Mouse (Mus musculus) ovary, adult 18-20 months (tissue): ENCODE results near the gene Cr2.
"Not testable (repeated sequence)": the region's sequence is repeated elsewhere in the genome, so short reads cannot be mapped to it uniquely, and the experiment has no call there.

Experiments used
- DNase-seq: peaks from one replicate; pipeline ENCODE4 v3.0.0; 2022; ENCODE audit warnings: low spot score, mixed read lengths

Cr2 gene

DNA sequence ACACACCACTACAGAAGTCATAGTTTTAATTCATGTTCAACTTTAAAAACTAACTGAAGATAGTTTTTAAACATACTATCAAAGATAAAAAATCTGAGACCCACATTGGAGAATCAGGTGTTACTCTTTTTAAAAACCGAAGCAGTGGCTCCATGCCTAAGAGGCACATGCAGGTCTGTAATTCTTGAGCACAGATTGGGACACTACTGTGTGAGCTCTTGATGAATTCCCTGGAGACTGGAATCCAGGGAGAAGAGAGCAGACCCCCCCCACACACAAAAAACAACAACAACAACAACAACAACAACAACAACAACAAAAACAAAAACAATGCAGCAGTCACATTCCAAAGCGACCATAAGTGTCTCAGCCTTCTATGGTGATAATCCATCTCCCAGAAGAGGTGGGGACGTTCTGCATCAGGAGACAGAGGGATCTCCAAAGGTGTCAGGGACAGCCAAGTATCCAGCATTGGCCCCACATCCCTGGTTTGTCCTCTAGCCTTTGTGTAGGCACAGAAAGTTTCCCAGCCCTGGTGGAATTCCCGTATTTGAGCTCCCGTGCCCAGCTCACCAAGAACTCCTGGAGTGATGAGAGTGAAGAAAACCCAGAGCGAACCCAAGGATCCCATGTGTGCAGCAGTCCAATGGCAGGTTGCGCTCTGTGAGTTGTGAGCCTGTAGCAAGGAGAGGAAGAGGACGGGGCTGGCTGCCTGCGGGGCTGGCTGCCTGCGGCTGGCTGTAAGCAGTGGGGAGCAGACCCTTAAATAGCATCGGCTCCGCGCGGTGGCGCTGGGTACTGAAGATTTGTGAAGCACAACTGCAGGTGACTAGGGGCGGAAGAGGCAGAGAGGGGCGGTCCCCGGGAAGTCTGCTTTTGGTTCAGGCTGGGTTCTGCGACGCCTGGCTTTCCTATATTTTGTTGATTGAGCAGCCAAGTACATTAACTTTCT, at the start of gene Cr2:
Cr2 (minus strand) TSS at position 737 of the 952 bp plus-strand sequence.
- DNase-seq = peak; percentile 36

DNA sequence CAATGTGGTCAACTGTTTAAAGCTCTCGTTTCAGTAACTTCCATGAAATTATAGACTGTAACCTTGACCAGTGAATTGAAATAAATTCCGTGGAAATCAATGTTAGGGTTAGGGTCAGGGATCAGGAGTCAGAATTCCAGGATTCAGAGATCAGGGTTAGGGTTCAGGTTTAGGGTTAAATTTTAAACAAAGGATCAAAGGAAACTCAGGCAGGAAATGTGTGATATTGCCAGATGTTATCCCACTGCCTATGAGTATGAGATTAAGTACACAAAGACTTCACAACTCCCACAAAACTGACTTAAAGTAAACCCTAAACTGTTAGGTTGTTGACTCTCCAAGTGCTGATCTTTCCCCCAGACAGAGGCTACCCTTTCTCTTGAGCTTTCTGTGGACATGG, 45.3 kb upstream of the Cr2 start:
- no peak for DNase-seq

DNA sequence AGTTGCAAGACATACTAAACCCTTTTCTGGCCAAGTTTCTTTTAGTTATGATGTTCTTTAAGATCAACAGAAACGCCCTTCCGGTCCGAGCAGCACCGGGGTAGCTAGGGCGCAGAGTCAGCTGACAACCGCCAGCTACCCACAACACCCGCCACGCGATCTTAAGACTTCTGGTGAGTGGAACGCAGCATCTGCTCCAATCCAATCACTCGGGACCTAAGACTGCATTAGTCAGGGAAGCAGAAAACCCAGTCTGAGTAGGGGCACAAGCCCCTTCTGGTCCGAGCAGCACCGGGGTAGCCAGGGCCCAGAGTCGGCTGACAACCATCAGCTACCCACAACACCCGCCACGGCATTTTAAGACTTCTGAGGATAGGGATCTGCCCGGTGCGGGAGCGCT, 36.3 kb upstream of the Cr2 start:
- not testable (repeated sequence) for DNase-seq

DNA sequence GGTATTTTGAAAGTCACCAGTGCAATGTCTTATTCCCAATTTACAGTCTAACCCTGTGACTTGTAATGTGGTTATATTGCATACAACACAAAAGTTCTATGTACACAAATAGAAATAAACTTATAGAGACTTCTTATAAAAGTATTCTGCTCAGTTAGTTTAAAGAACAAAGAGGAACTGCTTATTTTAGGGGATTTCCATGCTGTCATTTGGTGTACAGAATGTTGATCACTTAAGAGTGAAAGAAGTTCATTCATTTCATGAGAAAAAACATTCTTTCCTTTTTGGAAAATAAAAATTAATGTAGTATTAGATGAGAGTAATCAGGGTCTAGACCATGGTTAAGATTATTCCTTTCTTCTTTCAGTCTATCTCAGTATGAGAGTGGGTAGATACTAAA, 8.2 kb upstream of the Cr2 start:
- DNase-seq = no peak

DNA sequence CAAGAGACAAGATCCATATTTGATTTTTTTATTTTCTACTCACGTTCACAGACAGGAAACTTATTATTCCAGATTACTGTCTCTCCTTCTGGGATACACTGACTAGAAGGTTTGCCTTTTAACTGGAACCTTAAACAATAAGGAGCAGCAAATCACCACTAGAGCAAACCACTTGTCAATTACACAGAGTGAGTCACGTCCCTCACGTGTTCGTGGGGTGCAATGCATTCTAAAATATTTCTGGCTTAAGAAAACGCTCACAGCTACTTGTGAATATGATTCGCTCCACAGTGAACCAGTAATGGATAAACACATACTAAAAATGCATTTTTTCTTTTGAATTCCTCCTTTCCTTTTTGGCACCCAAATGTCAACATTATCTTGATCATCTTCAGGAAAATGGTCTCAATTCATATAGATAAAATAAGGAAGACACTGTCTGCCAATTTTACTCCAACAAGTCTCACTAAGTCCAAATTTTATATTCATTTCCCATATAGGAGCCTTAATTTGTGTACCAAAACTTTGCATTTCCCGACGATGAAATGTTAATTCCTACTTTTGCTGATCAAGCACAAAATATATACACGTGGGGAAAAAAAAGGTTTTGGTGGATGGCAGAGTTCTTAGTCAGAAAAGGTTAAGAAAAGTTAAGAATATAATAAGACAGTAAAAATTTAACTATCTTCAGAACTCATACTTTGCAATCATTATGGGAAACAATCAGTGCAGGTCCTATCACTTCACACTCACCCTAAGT, 11.3 kb downstream of the Cr2 start:
- no peak for DNase-seq

DNA sequence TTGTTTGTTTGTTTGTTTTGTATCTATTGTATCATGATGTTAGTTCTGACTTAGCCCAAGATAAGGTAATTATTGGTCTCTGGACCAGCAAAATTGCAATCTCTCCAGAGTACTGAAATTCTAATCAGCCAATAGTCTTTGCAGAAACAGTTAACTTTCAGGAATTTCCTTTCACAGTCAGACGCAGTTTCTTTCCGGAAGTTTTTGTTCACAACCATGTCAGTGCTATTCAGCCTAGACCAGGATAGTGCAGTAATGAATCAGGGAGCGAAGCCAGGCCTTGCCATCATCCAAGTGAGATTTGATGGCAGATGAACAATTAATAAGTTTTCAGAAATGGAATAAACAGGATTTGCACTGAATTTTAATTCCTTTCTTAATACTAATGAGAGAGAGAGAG, 44.4 kb downstream of the Cr2 start:
- DNase-seq = no peak

DNA sequence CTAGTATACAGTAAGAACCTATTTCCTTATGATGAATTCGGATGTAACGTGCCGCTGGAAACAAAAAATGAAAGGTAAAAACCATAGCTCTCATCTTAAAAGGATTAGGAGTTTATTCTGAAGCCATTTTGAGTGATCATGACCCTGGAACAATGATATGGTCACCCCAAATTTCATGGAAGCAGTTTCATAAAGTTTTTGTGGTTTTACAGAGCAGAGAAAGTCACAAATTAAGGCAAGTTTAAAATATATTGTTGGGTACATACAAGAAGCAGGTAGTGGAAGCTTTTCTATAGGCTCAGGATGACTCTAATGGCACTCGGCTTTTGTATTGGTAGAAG, 44.9 kb downstream of the Cr2 start:
- DNase-seq = no peak

DNA sequence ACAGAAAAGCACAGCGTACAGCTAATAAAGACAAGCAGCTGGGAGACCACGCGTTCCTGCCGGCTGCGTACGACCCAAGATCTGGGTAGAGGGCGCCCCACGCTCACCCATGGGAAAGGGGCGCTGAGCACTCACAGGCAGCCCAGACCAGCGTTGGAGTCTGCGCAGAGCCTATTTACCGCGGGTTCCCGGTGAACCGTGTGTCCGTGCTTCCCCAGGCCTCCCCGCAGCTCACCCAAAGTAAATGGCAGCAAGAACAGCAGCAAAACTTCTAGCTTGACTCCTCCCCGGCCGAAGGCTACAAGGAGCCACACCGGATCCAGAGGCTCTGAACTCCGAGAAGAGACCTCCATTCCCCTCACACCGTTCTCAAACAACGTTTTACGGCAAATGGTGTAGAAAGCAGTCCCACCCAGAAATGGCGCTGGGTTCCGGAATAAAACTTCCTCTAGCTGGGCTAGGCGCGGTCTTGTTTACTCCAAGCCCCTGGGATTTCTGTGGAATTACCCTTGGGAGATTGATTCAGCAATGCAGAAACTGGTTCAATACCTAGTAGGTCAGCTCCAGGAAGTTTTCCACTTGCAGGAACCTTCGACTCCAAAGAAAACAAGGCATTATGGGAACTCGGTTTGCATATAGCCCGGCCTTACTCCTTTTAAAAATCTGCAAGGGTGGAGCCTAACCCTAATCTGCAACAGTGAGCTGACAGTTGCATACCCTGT, 45.4 kb downstream of the Cr2 start, which contains the start of gene Cr1l:
Cr1l (minus strand) TSS at position 634 of the 722 bp plus-strand sequence.
- DNase-seq = peak; percentile 86

DNA sequence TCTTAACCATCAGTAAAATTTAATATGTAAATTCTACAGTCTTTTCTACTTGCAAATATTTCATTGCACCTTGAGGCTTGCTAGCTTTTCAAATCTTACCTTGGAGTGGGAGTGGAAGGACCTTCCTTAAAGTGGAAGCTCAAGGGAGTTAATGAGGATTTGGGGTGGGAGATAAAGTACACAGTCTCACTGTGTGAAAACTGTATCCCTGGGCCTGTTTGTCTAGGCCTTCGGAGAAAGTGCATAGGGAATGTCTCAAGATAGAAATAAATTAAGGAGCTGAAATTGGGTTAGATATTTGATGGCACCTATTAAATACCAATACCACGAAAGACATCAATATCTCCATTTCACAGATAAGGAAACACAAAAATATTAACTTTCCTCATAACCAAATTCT, 46.0 kb downstream of the Cr2 start:
- no peak for DNase-seq

DNA sequence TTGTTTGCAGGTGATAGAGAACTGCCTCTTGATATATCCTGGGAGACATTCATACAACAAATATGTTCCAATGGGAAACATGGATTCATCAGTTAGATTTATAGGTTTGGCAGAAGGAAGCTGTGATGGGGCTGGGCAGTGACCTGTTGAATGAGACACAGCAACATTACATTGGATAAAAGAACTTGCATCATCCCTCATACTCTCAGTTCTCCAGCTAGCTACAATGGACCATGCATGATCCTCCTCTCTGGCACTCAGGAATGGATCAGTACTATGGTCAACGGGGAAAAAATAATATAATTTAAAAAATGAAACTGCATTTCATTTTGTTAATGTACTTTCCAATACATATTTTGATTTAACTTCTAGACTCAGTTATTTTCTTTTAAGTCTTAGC, 46.6 kb downstream of the Cr2 start:
- DNase-seq = no peak

DNA sequence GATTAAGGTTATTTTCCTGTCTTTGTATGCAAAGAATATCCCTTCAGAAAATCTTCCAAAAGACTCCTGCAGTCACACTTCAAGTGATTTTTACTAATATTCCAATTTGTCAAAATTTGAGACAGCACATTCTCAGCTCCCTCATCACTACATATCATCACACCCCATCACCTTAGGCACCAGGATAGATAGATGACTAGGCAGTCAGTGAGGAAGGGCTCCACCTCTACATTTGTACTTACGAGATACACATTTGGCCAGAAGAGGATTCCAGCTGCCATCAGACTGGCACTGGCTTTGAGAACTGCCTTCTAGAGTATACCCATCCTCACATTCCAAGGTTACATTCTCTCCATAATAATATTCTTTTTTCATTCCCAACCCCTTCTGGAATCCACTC, 62.1 kb downstream of the Cr2 start:
- DNase-seq = no peak

DNA sequence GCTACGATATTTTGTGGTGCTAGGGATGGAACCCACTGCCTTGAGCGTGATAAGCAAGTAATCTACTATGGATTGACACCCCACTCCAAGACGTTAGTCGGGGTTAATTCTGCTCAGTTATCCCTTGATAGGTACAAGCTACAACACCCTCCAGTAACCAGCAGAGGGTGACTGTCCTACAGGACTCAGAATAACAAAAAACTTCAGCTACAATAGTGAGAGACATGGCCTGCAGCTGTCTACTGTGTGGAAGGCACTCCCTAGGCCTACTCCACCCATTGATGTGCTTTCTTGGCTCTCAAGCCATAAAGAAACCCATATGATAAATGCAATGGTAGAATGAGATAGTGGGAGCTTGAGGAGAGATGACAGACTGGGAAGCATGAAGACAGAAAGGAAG, 62.9 kb downstream of the Cr2 start:
- DNase-seq = no peak

DNA sequence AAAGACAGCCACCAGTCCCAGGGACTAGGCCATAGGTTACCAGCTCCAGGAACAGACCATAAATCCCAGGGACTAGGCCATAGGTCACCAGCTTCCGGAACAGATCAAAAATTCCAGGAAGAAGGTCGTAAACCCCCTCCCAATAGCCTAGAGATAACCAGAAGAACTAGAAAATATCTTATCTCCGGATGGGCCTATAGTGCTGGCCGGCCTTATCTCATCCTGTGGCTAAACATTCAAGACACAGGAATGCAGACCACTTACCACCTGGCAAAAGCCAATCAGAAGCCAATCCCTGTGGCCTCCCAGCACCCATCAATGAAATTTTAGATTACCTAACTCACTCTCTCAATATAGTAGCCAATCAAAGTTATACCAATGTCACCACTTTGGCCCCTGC, 75.8 kb downstream of the Cr2 start:
- DNase-seq = no peak

DNA sequence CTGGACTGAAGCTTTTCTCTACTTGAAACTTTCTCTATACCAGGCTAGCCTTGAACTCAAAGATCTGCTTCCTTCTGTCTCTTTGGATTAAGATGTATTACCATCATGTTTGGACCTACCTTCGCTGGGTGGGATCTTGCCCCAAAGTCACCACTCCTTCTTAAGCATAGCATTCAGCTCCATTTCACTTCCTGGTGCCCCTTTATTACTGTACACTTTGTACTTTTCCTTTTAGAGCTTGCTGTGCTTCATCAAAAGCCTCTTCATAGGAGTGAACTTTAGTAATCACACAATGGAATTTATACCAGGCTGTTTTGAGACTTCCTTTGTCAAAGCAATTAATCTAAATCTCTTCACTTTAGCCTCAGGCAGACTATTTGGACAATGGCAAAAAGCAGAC, 78.5 kb downstream of the Cr2 start:
- DNase-seq = no peak

DNA sequence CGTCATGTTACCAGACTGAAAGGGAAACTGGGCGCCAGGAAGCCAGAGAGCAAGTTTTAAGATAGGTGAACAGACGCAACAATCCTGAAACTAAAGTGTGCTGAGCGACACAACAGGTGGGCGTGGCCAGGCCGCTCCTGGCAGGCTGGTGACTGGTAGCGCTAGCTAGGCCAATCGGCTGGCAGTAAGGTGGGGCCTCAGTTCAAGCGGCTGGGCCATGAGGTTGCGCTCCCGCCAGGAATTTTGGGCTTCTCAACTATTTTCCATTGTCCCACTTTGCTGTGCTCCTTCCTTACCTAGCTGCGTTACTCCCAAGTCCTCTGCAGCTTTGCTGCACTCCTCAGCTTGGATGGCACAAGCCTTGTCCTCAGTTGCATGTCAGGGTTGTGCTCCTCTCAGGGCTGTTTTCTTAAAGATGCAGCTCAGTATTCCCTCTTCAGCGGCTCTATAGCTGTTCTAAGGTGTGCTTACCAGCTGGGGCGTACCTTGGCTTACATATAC, 84.2 kb downstream of the Cr2 start, which contains the start of gene Cd46:
Cd46 (minus strand) TSS at position 30 of the 501 bp plus-strand sequence.
- peak; percentile 65 for DNase-seq

DNA sequence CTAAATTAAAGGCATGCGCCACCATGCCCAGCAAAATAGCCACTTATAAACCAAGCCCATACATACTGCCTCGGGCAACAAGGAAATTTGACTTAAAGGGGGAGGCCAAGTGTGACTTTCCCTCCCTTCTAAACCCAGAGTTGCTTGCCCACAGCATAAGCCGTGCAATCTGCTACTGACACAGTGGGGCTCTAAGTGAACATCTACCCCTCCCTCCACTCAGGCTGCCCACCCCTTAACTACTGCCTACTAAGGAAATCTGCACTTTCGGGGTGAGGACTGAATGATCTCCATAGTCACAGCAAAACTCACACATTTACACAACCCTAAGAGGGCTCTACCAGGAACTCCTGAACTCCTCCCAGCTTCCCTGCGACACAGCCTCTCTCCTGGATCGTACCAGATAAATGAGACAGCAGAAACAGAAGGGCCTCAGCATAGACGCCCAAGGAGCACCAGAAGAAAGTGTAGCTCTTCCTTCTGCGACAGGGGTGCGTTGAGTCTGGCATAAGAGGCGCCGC, 84.8 kb downstream of the Cr2 start:
- DNase-seq = no peak
